Mouse (Mus musculus): ENCODE results near the gene Mpped1.

DNA sequence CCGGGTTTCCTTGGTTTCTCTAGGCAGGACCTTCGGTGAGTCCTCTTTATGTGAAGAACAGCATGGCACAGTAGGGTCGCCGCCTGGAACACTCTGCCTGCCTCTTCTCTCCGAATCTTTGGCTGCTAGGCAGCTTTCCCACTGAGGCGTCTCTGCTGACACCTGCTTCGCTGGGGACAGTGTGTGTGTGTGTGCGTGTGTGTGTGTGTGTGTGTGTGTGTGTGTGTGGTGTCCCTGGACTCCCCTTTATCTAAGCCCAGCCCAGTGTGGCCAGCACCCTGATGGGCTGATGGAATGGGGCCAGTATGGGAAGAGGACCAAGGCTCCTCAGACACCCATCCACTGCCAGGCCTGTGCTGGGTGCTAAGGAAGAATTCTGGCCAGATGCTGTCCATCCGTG lies 9.8 kb downstream of the Mpped1 start:
- no peak for TF ChIP-seq CTCF (IDR thresholded peaks at IDR 0.05; ENCODE audit: low read depth)
- no peak for TF ChIP-seq EP300 (IDR thresholded peaks at IDR 0.05; ENCODE audit: low read depth)

Data from liver, embryonic 14.5 days (tissue).